In the genomic region with DNA sequence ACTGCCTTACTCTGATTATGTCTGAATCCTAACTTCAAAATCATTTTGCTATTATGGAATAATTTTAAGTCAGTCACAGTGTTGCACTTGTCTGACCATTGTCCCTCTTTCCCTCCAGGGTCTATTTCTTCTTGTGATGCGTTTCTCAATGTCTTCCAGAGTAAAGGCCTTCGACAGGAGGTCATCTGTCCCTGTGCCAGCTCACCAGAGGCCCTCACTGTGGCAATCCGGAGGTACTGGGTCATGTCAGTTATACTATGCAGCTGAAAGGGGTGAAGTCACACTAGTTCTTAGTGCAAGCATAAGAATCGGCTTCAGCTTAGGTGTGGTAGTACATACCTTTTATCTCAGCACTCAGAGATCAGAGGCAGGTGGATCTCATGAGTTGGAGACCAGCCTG, we compare ENCODE assay signal across 25 mouse cellular contexts.
"Had no signal": no experiment of that assay in that cellular context is flagged by ENCODE, and none has a peak within 500 bp of the region (broad histone marks: within the 10 kb centered on the region; RNA-seq: fewer than 3 reads in every experiment).

No protein-coding gene starts in this region.

- H3K27me3 ChIP-seq: heart, embryonic 13.5 days; heart, embryonic 15.5 days; hindbrain, embryonic 13.5 days; hindbrain, embryonic 15.5 days; limb, embryonic 12.5 days; liver, embryonic 12.5 days had no signal

- H3K36me3 ChIP-seq: liver, embryonic 12.5 days had no signal

- H3K9me3 ChIP-seq: heart, embryonic 13.5 days; heart, embryonic 15.5 days; hindbrain, embryonic 13.5 days; hindbrain, embryonic 15.5 days; limb, embryonic 10.5 days; limb, embryonic 12.5 days; liver, embryonic 12.5 days had no signal

- H3K4me1 ChIP-seq: heart, embryonic 15.5 days; hindbrain, embryonic 13.5 days; hindbrain, embryonic 15.5 days; limb, embryonic 10.5 days; limb, embryonic 12.5 days; liver, embryonic 12.5 days had no signal

- H3K4me3 ChIP-seq: heart, adult 2 months; heart, embryonic 13.5 days; heart, embryonic 15.5 days; hindbrain, embryonic 13.5 days; hindbrain, embryonic 15.5 days; layer of hippocampus, adult 2 months; left cerebral cortex, adult 2 months; limb, embryonic 10.5 days; limb, embryonic 12.5 days; liver, embryonic 12.5 days had no signal

- H3K9ac ChIP-seq: heart, embryonic 13.5 days; heart, embryonic 15.5 days; hindbrain, embryonic 13.5 days; hindbrain, embryonic 15.5 days; limb, embryonic 12.5 days; liver, embryonic 12.5 days; liver, embryonic 14.5 days had no signal

- H3K4me2 ChIP-seq: heart, embryonic 11.5 days; heart, embryonic 13.5 days; heart, embryonic 15.5 days; hindbrain, embryonic 13.5 days; hindbrain, embryonic 15.5 days; limb, embryonic 12.5 days; liver, embryonic 12.5 days had no signal

- ATAC-seq: hindbrain, postnatal 0 days; intestine, embryonic 16.5 days; liver, embryonic 12.5 days had no signal

- DNase-seq: gastrocnemius, postnatal 14 days; gastrocnemius, postnatal 36 days; heart, adult 11 months; heart, adult 2 months; heart, postnatal 14 days; heart, postnatal 36 days; kidney, adult 11 months; kidney, adult 8-10 months; kidney, postnatal 10 days; kidney, postnatal 25 days; kidney, postnatal 4 days; liver had no signal

- H3K27ac ChIP-seq: heart, adult 2 months; heart, embryonic 13.5 days; heart, embryonic 15.5 days; hindbrain, embryonic 13.5 days; hindbrain, embryonic 15.5 days; hindbrain, postnatal 0 days; layer of hippocampus, adult 2 months; left cerebral cortex, adult 2 months; limb, embryonic 10.5 days; limb, embryonic 12.5 days; liver, embryonic 12.5 days; liver, embryonic 14.5 days had no signal
